Mouse (Mus musculus): ENCODE results near the gene Olfr19. TPM values are rescaled to one million over a fixed set of nuclear protein-coding genes. Genes with fewer than 3 reads are reported as not detected.
"Not testable (repeated sequence)": the region's sequence is repeated elsewhere in the genome, so short reads cannot be mapped to it uniquely, and the experiment has no call there.

Gene Olfr19
- polyA plus RNA-seq (2015; fragmentation: Nextera tagmentation; extraction: Ambion mirVana): not detected in 2 replicates

DNA sequence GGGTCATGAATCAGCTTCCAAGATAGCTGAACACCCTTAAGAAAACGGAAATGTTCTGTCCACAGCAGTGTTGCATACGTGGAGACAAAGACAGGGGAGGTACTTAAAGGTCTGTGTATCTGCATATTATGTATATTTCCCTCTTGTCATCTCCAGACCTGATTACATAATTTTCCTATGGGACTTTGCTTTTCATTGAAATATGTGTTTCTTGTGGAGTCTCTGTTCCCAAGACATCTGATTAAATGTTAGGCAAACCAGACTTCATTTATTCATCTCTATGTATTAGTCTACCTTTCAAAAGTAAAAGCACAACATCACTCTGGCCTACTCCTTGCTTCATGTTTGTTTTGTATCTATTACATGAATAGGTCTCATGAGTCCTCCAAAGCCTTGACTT lies at the start of gene Olfr19:
Gene Olfr19, minus strand, starts transcription at position 101 of the 400 bp plus-strand sequence.
- no peaks in the 10 kb centered on the region for H3K27me3 ChIP-seq (replicated peaks)
- H3K9me3 ChIP-seq: no peaks in the 10 kb centered on the region
- no peak within 1 kb of the TSS for H3K27ac ChIP-seq (replicated peaks)
- no peak within 1 kb of the TSS for H3K9ac ChIP-seq
- no peak within 1 kb of the TSS for H3K4me2 ChIP-seq
- no peak within 1 kb of the TSS for H3K4me3 ChIP-seq
- H3K4me1 ChIP-seq: no peaks in the 10 kb centered on the region
- H3K36me3 ChIP-seq: no peaks in the 10 kb centered on the region
- ATAC-seq (ENCODE audit: extremely low read depth, insufficient number of reproducible peaks, low FRiP score, low TSS enrichment): no peak
- WGBS: 46% methylated on average over 2 of the region's 2 CpGs

DNA sequence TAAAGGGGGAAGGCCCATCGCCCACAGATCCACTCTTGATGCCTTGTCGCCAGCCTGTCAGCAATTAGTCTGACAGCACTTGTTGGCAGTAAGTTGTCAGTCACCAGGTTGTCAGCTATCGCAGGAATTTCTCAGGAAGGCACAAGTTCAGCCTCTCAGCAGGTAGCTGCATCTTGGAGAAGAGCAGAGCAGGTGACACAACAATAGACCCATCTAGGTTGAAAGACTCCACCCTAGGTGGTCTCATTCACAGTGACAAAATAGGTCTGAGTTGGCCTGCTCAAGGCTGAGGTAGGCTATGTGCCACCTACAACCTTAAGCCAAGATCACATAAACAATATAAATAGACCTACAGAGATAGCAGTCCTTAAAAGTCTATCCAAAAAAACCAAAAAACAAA lies 8.8 kb upstream of the Olfr19 start:
- 52% methylated on average over 3 of the region's 3 CpGs for WGBS

DNA sequence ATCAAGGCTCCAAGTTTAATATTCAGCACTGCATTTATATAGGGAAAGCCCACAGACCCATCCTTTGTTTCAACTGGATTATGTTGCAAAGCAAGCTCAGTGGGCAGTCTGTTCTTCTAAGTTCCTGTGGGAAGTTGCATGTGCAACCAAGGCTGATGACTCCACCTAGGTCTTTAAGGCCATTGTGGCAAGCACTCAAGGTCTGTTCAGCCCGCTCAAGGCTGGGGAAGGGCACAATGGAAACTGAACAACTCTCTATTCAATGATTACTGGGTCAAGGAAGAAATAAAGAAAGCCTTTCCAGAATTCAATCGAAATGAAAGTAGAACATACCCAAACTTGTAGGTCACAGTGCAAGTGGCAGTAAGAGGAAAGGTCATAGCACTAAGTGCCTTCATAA lies 7.8 kb upstream of the Olfr19 start:
- no peaks in the 10 kb centered on the region for H3K4me1 ChIP-seq
- H3K4me3 ChIP-seq: no peak overlapping the region
- 68% methylated on average over 2 of the region's 2 CpGs for WGBS
- no peak overlapping the region for H3K4me2 ChIP-seq
- no peak for ATAC-seq (ENCODE audit: extremely low read depth, insufficient number of reproducible peaks, low FRiP score, low TSS enrichment)
- H3K27ac ChIP-seq (replicated peaks): no peak overlapping the region
- H3K27me3 ChIP-seq (replicated peaks): no peaks in the 10 kb centered on the region
- H3K9me3 ChIP-seq: no peaks in the 10 kb centered on the region
- no peaks in the 10 kb centered on the region for H3K36me3 ChIP-seq
- H3K9ac ChIP-seq: no peak overlapping the region

More for the DNA sequence above, 8.8 kb upstream of the Olfr19 start:
- Histone ChIP-seq H3K9ac (no peak overlapping the region), H3K27ac (replicated peaks) (no peak overlapping the region), H3K4me2 (no peak overlapping the region), H3K27me3 (replicated peaks) (no peaks in the 10 kb centered on the region), H3K4me3 (no peak overlapping the region), H3K36me3 (no peaks in the 10 kb centered on the region), H3K9me3 (no peaks in the 10 kb centered on the region), H3K4me1 (no peaks in the 10 kb centered on the region)
- no peak for ATAC-seq (ENCODE audit: extremely low read depth, insufficient number of reproducible peaks, low FRiP score, low TSS enrichment)

DNA sequence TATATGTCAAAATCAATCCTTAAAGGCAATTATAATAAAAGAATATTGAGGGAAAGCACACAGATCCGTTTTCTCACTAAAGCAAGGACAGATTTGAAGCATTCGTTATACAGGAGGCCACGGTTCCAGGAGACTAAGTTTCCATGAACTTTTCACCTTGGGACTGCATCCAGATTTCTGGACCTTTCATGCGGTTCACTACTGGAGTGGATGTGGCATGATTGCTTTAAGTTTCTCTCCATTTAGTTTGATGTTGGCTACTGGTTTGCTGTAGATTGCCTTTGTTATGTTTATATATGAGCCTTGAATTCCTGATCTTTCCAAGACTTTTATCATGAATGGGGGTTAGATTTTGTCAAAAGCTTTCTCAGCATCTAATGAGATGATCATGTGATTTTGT lies 11.2 kb downstream of the Olfr19 start:
- Histone ChIP-seq H3K9me3 (no peaks in the 10 kb centered on the region), H3K27ac (replicated peaks) (no peak overlapping the region), H3K4me2 (no peak overlapping the region), H3K4me3 (no peak overlapping the region), H3K36me3 (no peaks in the 10 kb centered on the region), H3K27me3 (replicated peaks) (no peaks in the 10 kb centered on the region), H3K9ac (no peak overlapping the region), H3K4me1 (no peaks in the 10 kb centered on the region)
- ATAC-seq (ENCODE audit: extremely low read depth, insufficient number of reproducible peaks, low FRiP score, low TSS enrichment): no peak
- WGBS: 72% methylated on average over 4 of the region's 4 CpGs

DNA sequence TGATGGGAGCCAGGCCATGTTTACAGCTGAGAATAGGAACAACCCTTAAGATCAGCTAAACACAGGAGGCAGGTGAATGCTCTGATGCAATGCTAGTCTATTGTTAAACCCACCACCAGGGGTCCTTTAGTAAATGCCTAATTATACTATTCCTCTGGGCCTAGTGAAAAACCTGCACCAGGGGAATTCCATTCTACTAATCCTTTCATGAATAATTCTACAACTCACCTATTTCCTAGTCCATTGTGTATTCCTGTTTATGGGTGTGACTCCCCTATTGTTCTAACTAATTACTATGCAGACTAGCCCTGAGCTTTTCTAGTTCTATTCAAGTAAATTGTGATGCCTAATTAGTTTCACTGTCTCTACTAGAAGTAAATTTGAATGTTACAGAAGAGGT lies 11.7 kb downstream of the Olfr19 start:
- not testable (repeated sequence) for H3K4me2 ChIP-seq; H3K36me3 ChIP-seq; H3K4me1 ChIP-seq; H3K9me3 ChIP-seq; H3K4me3 ChIP-seq; H3K27ac ChIP-seq (replicated peaks); H3K27me3 ChIP-seq (replicated peaks); ATAC-seq (ENCODE audit: extremely low read depth, insufficient number of reproducible peaks, low FRiP score, low TSS enrichment); H3K9ac ChIP-seq

DNA sequence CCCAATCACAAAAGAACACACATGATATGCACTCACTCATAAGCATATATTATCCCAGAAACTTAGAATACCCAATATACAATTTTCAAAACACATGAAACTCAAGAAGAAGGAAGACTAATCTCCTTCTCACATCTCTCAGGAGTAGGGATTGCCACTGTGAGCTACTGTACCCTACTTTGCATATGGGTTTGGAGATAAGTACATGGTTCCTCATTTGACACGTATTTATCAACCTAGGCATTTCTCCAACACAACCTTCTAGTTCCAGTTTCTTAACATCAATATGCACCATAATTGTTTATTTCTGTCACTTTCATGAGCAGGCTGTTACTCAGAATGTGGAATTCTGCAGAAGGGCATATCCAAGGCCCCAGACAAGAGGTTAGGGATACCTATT lies 31.1 kb downstream of the Olfr19 start:
- Histone ChIP-seq H3K9ac (no peak overlapping the region), H3K4me1 (no peaks in the 10 kb centered on the region), H3K9me3 (no peaks in the 10 kb centered on the region), H3K27me3 (replicated peaks) (no peaks in the 10 kb centered on the region), H3K27ac (replicated peaks) (no peak overlapping the region), H3K36me3 (no peaks in the 10 kb centered on the region), H3K4me2 (no peak overlapping the region), H3K4me3 (no peak overlapping the region)
- WGBS: 63% methylated on average over 1 of the region's 1 CpGs
- ATAC-seq (ENCODE audit: extremely low read depth, insufficient number of reproducible peaks, low FRiP score, low TSS enrichment): no peak

DNA sequence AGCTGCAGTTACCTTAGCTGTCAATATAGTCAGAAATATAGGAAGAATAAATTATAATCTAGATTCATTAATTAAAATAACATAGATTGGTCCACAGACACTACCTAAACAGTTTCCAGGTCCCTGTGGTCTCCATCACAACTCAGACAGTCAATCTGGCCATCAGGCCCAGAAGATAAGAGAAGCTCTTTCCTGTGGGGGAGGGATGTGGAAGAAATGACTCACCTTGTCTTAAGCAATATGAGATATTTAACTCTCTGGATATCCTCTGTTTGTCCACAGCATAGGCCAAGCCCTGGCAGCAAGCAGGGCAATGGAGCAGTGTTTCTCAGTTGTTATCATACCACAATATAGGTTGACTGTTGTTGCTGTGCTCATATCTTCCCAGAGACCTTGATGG lies 42.5 kb downstream of the Olfr19 start:
- no peak overlapping the region for H3K4me3 ChIP-seq
- H3K4me2 ChIP-seq: no peak overlapping the region
- no peak overlapping the region for H3K9ac ChIP-seq
- H3K9me3 ChIP-seq: peaks cover 18% of the 10 kb centered on the region
- no peak for ATAC-seq (ENCODE audit: extremely low read depth, insufficient number of reproducible peaks, low FRiP score, low TSS enrichment)
- H3K27ac ChIP-seq (replicated peaks): no peak overlapping the region
- no peaks in the 10 kb centered on the region for H3K27me3 ChIP-seq (replicated peaks)
- H3K4me1 ChIP-seq: no peaks in the 10 kb centered on the region
- no peaks in the 10 kb centered on the region for H3K36me3 ChIP-seq

Other genes with a start within 250 kb of the Olfr19 start
- gene Fgd4, start 75.9 kb downstream of the Olfr19 start, polyA plus RNA-seq (2015; fragmentation: Nextera tagmentation; extraction: Ambion mirVana): 8.2 and 8.6 TPM in 2 replicates
- gene Spag6l, start 153.1 kb upstream of the Olfr19 start, polyA plus RNA-seq (2015; fragmentation: Nextera tagmentation; extraction: Ambion mirVana): 0.09 and 0.10 TPM in 2 replicates
- gene Igll1, start 187.6 kb upstream of the Olfr19 start, polyA plus RNA-seq (2015; fragmentation: Nextera tagmentation; extraction: Ambion mirVana): not detected in 2 replicates
- gene Top3b, start 194.3 kb upstream of the Olfr19 start, polyA plus RNA-seq (2015; fragmentation: Nextera tagmentation; extraction: Ambion mirVana): 42.2 and 44.7 TPM in 2 replicates
- gene Vpreb1, start 194.4 kb upstream of the Olfr19 start, polyA plus RNA-seq (2015; fragmentation: Nextera tagmentation; extraction: Ambion mirVana): 1.1 and 1.5 TPM in 2 replicates
- 26.9 and 27.2 TPM in 2 replicates for gene Ppm1f, start 220.1 kb upstream of the Olfr19 start, polyA plus RNA-seq (2015; fragmentation: Nextera tagmentation; extraction: Ambion mirVana)